Mouse (Mus musculus): Measurements from ENCODE around the gene Epb41. TPM values are rescaled to one million over a fixed set of nuclear protein-coding genes. Genes with fewer than 3 reads are reported as not detected.

The Epb41 gene
- polyA plus RNA-seq, 1 experiment: 7.1 TPM

- TF ChIP-seq USF1 (IDR thresholded peaks at IDR 0.05; ENCODE audit: low read depth): no peak
- no peak for TF ChIP-seq FOSL1 (IDR thresholded peaks at IDR 0.05; ENCODE audit: insufficient read depth, low read length, poor library complexity, severe bottlenecking)
- TF ChIP-seq CEBPB (IDR thresholded peaks at IDR 0.05; ENCODE audit: low read depth): no peak
- no peak for TF ChIP-seq CTCF (IDR thresholded peaks at IDR 0.05; ENCODE audit: control insufficient read depth, insufficient read depth, insufficient read length)
- no peak for TF ChIP-seq MYOG (IDR thresholded peaks at IDR 0.05; ENCODE audit: control insufficient read depth, extremely low read depth, insufficient read length)
- TF ChIP-seq MYOD1 (IDR thresholded peaks at IDR 0.05; ENCODE audit: control insufficient read depth, insufficient read length, low read depth): no peak
- TF ChIP-seq MAX (IDR thresholded peaks at IDR 0.05): no peak
- Histone ChIP-seq H3K4me3 (ENCODE audit: insufficient read depth, poor library complexity, severe bottlenecking) (no peak overlapping the region), H3K79me2 (ENCODE audit: control insufficient read depth, insufficient read depth) (no peaks in the 10 kb centered on the region), H3ac (ENCODE audit: control insufficient read depth, insufficient read length, low read depth) (no peak overlapping the region), H3K27me3 (ENCODE audit: control insufficient read depth, insufficient read depth, insufficient read length) (no peaks in the 10 kb centered on the region), H3K79me3 (ENCODE audit: low read depth) (no peaks in the 10 kb centered on the region), H3K36me3 (ENCODE audit: control insufficient read depth, insufficient read depth) (no peaks in the 10 kb centered on the region)
These were observed 51.3 kb downstream of the Epb41 start for GRCm38 (mm10) chr4:132023816-132024215.

GRCm38 (mm10) chr4:132022639-132023038, 52.5 kb downstream of the Epb41 start:
- TF ChIP-seq MAX (IDR thresholded peaks at IDR 0.05) (no peak), MYOG (IDR thresholded peaks at IDR 0.05; ENCODE audit: control insufficient read depth, extremely low read depth, insufficient read length) (no peak), FOSL1 (IDR thresholded peaks at IDR 0.05; ENCODE audit: insufficient read depth, low read length, poor library complexity, severe bottlenecking) (no peak), CEBPB (IDR thresholded peaks at IDR 0.05; ENCODE audit: low read depth) (no peak)
- Histone ChIP-seq H3K27me3 (ENCODE audit: control insufficient read depth, insufficient read depth, insufficient read length) (no peaks in the 10 kb centered on the region), H3K79me3 (ENCODE audit: low read depth) (peaks cover 1% of the 10 kb centered on the region), H3K36me3 (ENCODE audit: control insufficient read depth, insufficient read depth) (no peaks in the 10 kb centered on the region), H3ac (ENCODE audit: control insufficient read depth, insufficient read length, low read depth) (no peak overlapping the region), H3K79me2 (ENCODE audit: control insufficient read depth, insufficient read depth) (no peaks in the 10 kb centered on the region), H3K4me3 (ENCODE audit: insufficient read depth, poor library complexity, severe bottlenecking) (no peak overlapping the region)

DNA sequence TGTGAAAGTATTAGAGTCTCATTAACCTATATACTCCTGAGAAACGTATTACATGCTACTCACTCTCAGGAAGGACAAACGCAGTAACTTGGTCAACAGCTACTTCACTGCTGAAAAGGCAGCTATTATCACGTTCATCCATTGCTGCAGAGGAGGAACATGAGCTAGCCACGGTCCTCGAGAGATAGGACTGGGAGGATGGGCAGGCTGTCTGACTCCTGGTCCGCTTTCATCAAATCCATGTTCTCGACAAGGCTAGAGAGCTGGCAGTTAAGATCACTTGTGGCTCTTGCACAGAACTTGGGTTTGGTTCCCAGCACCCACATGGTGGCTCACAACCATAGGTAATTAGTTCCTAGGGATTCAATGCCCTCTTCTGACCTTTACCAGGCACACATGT, 53.2 kb downstream of the Epb41 start:
- no peak overlapping the region for H3K4me3 ChIP-seq (ENCODE audit: insufficient read depth, poor library complexity, severe bottlenecking)
- no peaks in the 10 kb centered on the region for H3K36me3 ChIP-seq (ENCODE audit: control insufficient read depth, insufficient read depth)
- no peaks in the 10 kb centered on the region for H3K27me3 ChIP-seq (ENCODE audit: control insufficient read depth, insufficient read depth, insufficient read length)
- peaks cover 1% of the 10 kb centered on the region for H3K79me3 ChIP-seq (ENCODE audit: low read depth)
- H3K79me2 ChIP-seq (ENCODE audit: control insufficient read depth, insufficient read depth): no peaks in the 10 kb centered on the region
- TF ChIP-seq MAX (IDR thresholded peaks at IDR 0.05) (no peak), FOSL1 (IDR thresholded peaks at IDR 0.05; ENCODE audit: insufficient read depth, low read length, poor library complexity, severe bottlenecking) (no peak), CEBPB (IDR thresholded peaks at IDR 0.05; ENCODE audit: low read depth) (no peak), USF1 (IDR thresholded peaks at IDR 0.05; ENCODE audit: low read depth) (no peak), MYOD1 (IDR thresholded peaks at IDR 0.05; ENCODE audit: control insufficient read depth, insufficient read length, low read depth) (no peak), CTCF (IDR thresholded peaks at IDR 0.05; ENCODE audit: control insufficient read depth, insufficient read depth, insufficient read length) (no peak), MYOG (IDR thresholded peaks at IDR 0.05; ENCODE audit: control insufficient read depth, extremely low read depth, insufficient read length) (no peak)
- H3ac ChIP-seq (ENCODE audit: control insufficient read depth, insufficient read length, low read depth): no peak overlapping the region

- H3K27me3 ChIP-seq (ENCODE audit: control insufficient read depth, insufficient read depth, insufficient read length): no peaks in the 10 kb centered on the region
- no peaks in the 10 kb centered on the region for H3K36me3 ChIP-seq (ENCODE audit: control insufficient read depth, insufficient read depth)
- peaks cover 1% of the 10 kb centered on the region for H3K79me3 ChIP-seq (ENCODE audit: low read depth)
- H3K79me2 ChIP-seq (ENCODE audit: control insufficient read depth, insufficient read depth): no peaks in the 10 kb centered on the region
- H3ac ChIP-seq (ENCODE audit: control insufficient read depth, insufficient read length, low read depth): no peak overlapping the region
- H3K4me3 ChIP-seq (ENCODE audit: insufficient read depth, poor library complexity, severe bottlenecking): no peak overlapping the region
- TF ChIP-seq USF1 (IDR thresholded peaks at IDR 0.05; ENCODE audit: low read depth) (no peak), MYOG (IDR thresholded peaks at IDR 0.05; ENCODE audit: control insufficient read depth, extremely low read depth, insufficient read length) (no peak), MYOD1 (IDR thresholded peaks at IDR 0.05; ENCODE audit: control insufficient read depth, insufficient read length, low read depth) (no peak), CTCF (IDR thresholded peaks at IDR 0.05; ENCODE audit: control insufficient read depth, insufficient read depth, insufficient read length) (no peak), CEBPB (IDR thresholded peaks at IDR 0.05; ENCODE audit: low read depth) (no peak), MAX (IDR thresholded peaks at IDR 0.05) (no peak), FOSL1 (IDR thresholded peaks at IDR 0.05; ENCODE audit: insufficient read depth, low read length, poor library complexity, severe bottlenecking) (no peak)
These were observed 56.6 kb downstream of the Epb41 start for GRCm38 (mm10) chr4:132018547-132018946.

DNA sequence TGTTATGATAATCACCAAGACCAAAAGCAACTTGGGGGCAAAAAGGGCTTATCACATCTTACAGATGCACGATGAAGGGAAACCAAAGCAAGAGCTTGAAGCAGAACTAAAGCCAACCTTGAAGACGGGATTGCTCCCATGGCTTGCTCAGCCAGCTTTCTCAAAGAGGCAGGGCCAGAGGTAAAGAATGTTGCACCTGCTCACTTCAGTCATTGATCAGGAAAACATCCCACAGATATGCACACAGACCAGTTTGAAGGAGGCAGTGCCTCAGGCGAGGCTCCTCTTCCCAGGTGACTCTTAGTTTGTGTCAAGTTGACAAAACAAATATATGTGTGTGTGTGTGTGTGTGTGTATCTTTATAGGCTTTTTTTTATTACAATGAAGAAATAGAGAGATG, 59.7 kb downstream of the Epb41 start:
- no peak for TF ChIP-seq FOSL1 (IDR thresholded peaks at IDR 0.05; ENCODE audit: insufficient read depth, low read length, poor library complexity, severe bottlenecking)
- no peak for TF ChIP-seq MYOD1 (IDR thresholded peaks at IDR 0.05; ENCODE audit: control insufficient read depth, insufficient read length, low read depth)
- TF ChIP-seq MAX (IDR thresholded peaks at IDR 0.05): no peak
- TF ChIP-seq CEBPB (IDR thresholded peaks at IDR 0.05; ENCODE audit: low read depth): no peak
- no peak for TF ChIP-seq CTCF (IDR thresholded peaks at IDR 0.05; ENCODE audit: control insufficient read depth, insufficient read depth, insufficient read length)
- TF ChIP-seq USF1 (IDR thresholded peaks at IDR 0.05; ENCODE audit: low read depth): no peak
- TF ChIP-seq MYOG (IDR thresholded peaks at IDR 0.05; ENCODE audit: control insufficient read depth, extremely low read depth, insufficient read length): no peak

DNA sequence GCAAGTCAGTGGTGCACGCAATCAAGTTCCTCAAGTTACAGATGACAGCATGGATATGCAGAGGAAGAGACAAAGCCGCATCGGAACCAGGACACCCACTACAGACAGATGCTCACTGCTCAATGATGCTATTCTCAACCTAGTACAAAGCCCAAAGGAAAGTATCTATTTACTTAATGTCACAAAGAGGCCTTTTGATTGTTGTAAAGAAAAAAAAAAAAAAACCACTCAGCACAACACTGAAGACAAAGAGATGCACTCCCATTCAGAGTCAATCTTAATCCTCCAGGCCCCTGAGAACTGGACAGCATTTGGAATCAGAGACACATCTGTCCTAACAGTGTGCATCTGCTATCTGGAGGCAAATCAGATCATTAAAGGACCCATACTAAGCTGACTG, 63.5 kb downstream of the Epb41 start:
- Histone ChIP-seq H3K4me3 (ENCODE audit: insufficient read depth, poor library complexity, severe bottlenecking) (no peak overlapping the region), H3K36me3 (ENCODE audit: control insufficient read depth, insufficient read depth) (peaks cover 2% of the 10 kb centered on the region), H3K79me3 (ENCODE audit: low read depth) (peaks cover 5% of the 10 kb centered on the region), H3ac (ENCODE audit: control insufficient read depth, insufficient read length, low read depth) (no peak overlapping the region), H3K27me3 (ENCODE audit: control insufficient read depth, insufficient read depth, insufficient read length) (no peaks in the 10 kb centered on the region), H3K79me2 (ENCODE audit: control insufficient read depth, insufficient read depth) (no peaks in the 10 kb centered on the region)
- TF ChIP-seq MYOG (IDR thresholded peaks at IDR 0.05; ENCODE audit: control insufficient read depth, extremely low read depth, insufficient read length) (no peak), CTCF (IDR thresholded peaks at IDR 0.05; ENCODE audit: control insufficient read depth, insufficient read depth, insufficient read length) (no peak), MYOD1 (IDR thresholded peaks at IDR 0.05; ENCODE audit: control insufficient read depth, insufficient read length, low read depth) (no peak), USF1 (IDR thresholded peaks at IDR 0.05; ENCODE audit: low read depth) (no peak), CEBPB (IDR thresholded peaks at IDR 0.05; ENCODE audit: low read depth) (no peak)

More for the DNA sequence above, 59.7 kb downstream of the Epb41 start:
- H3K36me3 ChIP-seq (ENCODE audit: control insufficient read depth, insufficient read depth): no peaks in the 10 kb centered on the region
- no peaks in the 10 kb centered on the region for H3K79me2 ChIP-seq (ENCODE audit: control insufficient read depth, insufficient read depth)
- H3K79me3 ChIP-seq (ENCODE audit: low read depth): peaks cover 6% of the 10 kb centered on the region
- H3K4me3 ChIP-seq (ENCODE audit: insufficient read depth, poor library complexity, severe bottlenecking): no peak overlapping the region
- no peaks in the 10 kb centered on the region for H3K27me3 ChIP-seq (ENCODE audit: control insufficient read depth, insufficient read depth, insufficient read length)
- no peak overlapping the region for H3ac ChIP-seq (ENCODE audit: control insufficient read depth, insufficient read length, low read depth)

All from C2C12 (cell line).